In genomic region chr9:37420676-37421075, GRCm38 (mm10) we compare ENCODE assay signal across 7 mouse cellular contexts. TPM values are rescaled to one million over a fixed set of nuclear protein-coding genes. Genes with fewer than 3 reads are reported as not detected.
A peak's percentile ranks its signal among the peaks of the same experiment; 100 is the strongest.
DNase-seq lines count a peak whose midpoint lies in the region; ATAC-seq lines count a peak whose summit lies in the region.

No protein-coding gene starts in this region.

- WGBS in intestine, embryonic 14.5 days, result 1% methylated on average over 27 of the region's 27 CpGs
- under 1% methylated on average over 27 of the region's 27 CpGs for WGBS in midbrain, embryonic 10.5 days

- no peak overlapping the region for H3K27ac ChIP-seq in intestine, embryonic 14.5 days (ENCODE audit: low read depth)
- no peak overlapping the region; the same call in 1 of the 2 replicates for H3K27ac ChIP-seq in midbrain, embryonic 10.5 days (replicated peaks)

- no peak overlapping the region for H3K9ac ChIP-seq in intestine, embryonic 14.5 days (ENCODE audit: low read length)

- no peaks in the 10 kb centered on the region for H3K36me3 ChIP-seq in intestine, embryonic 14.5 days (ENCODE audit: control insufficient read depth, insufficient read depth, low read length)
- H3K36me3 ChIP-seq in midbrain, embryonic 10.5 days, result no peaks in the 10 kb centered on the region

- 0 out of 2 replicates have a peak, but pooled peaks cover 4% of the 10 kb centered on the region for H3K27me3 ChIP-seq in intestine, embryonic 14.5 days (replicated peaks; ENCODE audit: control insufficient read depth, insufficient read depth, low read length)
- peaks cover 79% of the 10 kb centered on the region for H3K27me3 ChIP-seq in midbrain, embryonic 10.5 days (ENCODE audit: low read depth, poor library complexity, severe bottlenecking)

- peak; percentile 86 for ATAC-seq in common myeloid progenitor, adult 5-6 weeks (replicated peaks; ENCODE audit: low read depth, poor library complexity, severe bottlenecking)
- peak; percentile 86 for ATAC-seq in intestine, embryonic 14.5 days (replicated peaks; ENCODE audit: low FRiP score, low TSS enrichment, low read depth)

- peak; percentile 74 to 79 for DNase-seq in adrenal gland, adult 18-20 months (ENCODE audit: low spot score in 2 of 2)
- peak; percentile 58 to 76 for DNase-seq in gastrocnemius, postnatal 36 days
- peak; percentile 89 for DNase-seq in intestine, embryonic 14.5 days (ENCODE audit: low spot score)
- DNase-seq in left cerebral cortex, postnatal 36 days (ENCODE audit: low spot score in 2 of 2), result peak; percentile 62 to 66
- peak; percentile 91 for DNase-seq in midbrain, embryonic 10.5 days (ENCODE audit: low spot score)
- DNase-seq in skeletal muscle tissue, adult 2 months (ENCODE audit: low read depth, low spot score), result peak; percentile 66

- intact Hi-C loops in gastrocnemius, postnatal 36 days (cut with DNase I), result no loop called here
- intact Hi-C loops in left cerebral cortex, postnatal 36 days (cut with DNase I), result no loop called here

- H3K4me3 ChIP-seq in intestine, embryonic 14.5 days (ENCODE audit: low read depth, low read length), result peak overlapping the region; percentile 20
- peak overlapping the region; percentile 47 for H3K4me3 ChIP-seq in midbrain, embryonic 10.5 days

- H3K9me3 ChIP-seq in intestine, embryonic 14.5 days (ENCODE audit: control insufficient read depth, low read length), result no peaks in the 10 kb centered on the region
- H3K9me3 ChIP-seq in midbrain, embryonic 10.5 days (replicated peaks), result no peaks in the 10 kb centered on the region

- no peaks in the 10 kb centered on the region; the same call in 1 of the 2 replicates for H3K4me1 ChIP-seq in intestine, embryonic 14.5 days (replicated peaks; ENCODE audit: control insufficient read depth, insufficient read depth, low read length)
- H3K4me1 ChIP-seq in midbrain, embryonic 10.5 days, result peaks cover 11% of the 10 kb centered on the region

- peak overlapping the region; percentile 45 for H3K4me2 ChIP-seq in intestine, embryonic 14.5 days (ENCODE audit: low read length)

RNA-seq across cellular contexts. Expression of gene Robo3, which starts 12.4 kb away (rescaled TPM):
- total RNA-seq in adrenal gland, adult 18-20 months (2021), result 1 to 10 TPM in 1 of 2 experiments, under 1 TPM in 1; 0.64 to 1.7 TPM
- total RNA-seq in common myeloid progenitor, adult 5-6 weeks (2017), result 3.8 and 4.1 TPM in 2 replicates
- total RNA-seq in gastrocnemius, postnatal 36 days (2021), result not detected
- not detected in 2 replicates for polyA plus RNA-seq in intestine, embryonic 14.5 days (2014; fragmentation: Nextera tagmentation; extraction: Ambion mirVana)
- total RNA-seq in left cerebral cortex, postnatal 36 days (2021), result 10 to 100 TPM; 21.6 to 33.0 TPM
- 13.1 and 36.6 TPM in 2 replicates for polyA plus RNA-seq in midbrain, embryonic 10.5 days (2016; fragmentation: Nextera tagmentation; extraction: Ambion mirVana)

RNA-seq across cellular contexts. Expression of gene Robo4, which starts 19.0 kb away (rescaled TPM):
- 10 to 100 TPM; 18.3 to 18.5 TPM for total RNA-seq in adrenal gland, adult 18-20 months (2021)
- 1.3 and 1.4 TPM in 2 replicates for total RNA-seq in common myeloid progenitor, adult 5-6 weeks (2017)
- 1 to 10 TPM; 8.2 to 8.6 TPM for total RNA-seq in gastrocnemius, postnatal 36 days (2021)
- polyA plus RNA-seq in intestine, embryonic 14.5 days (2014; fragmentation: Nextera tagmentation; extraction: Ambion mirVana), result 9.8 and 12.8 TPM in 2 replicates
- 1 to 10 TPM; 7.6 to 7.8 TPM for total RNA-seq in left cerebral cortex, postnatal 36 days (2021)
- polyA plus RNA-seq in midbrain, embryonic 10.5 days (2016; fragmentation: Nextera tagmentation; extraction: Ambion mirVana), result 5.6 and 6.0 TPM in 2 replicates

RNA-seq across cellular contexts. Expression of gene Hepacam, which starts 53.5 kb away (rescaled TPM):
- under 1 TPM in 1 of 2 experiments, not detected in 1; 0.36 TPM for total RNA-seq in adrenal gland, adult 18-20 months (2021)
- total RNA-seq in common myeloid progenitor, adult 5-6 weeks (2017), result not detected in 2 replicates
- under 1 TPM; 0.08 to 0.52 TPM for total RNA-seq in gastrocnemius, postnatal 36 days (2021)
- polyA plus RNA-seq in intestine, embryonic 14.5 days (2014; fragmentation: Nextera tagmentation; extraction: Ambion mirVana), result not detected in 2 replicates
- total RNA-seq in left cerebral cortex, postnatal 36 days (2021), result 10 to 100 TPM; 62.8 to 64.3 TPM
- polyA plus RNA-seq in midbrain, embryonic 10.5 days (2016; fragmentation: Nextera tagmentation; extraction: Ambion mirVana), result 0.04 and 0.05 TPM in 2 replicates

Comparison
In these comparisons a context has a peak if more than half of its experiments do, and no peak if none do; other contexts are left out.
1. RNA of gene Hepacam, which starts 53.5 kb away (total RNA-seq): 62.8 to 64.3 TPM in left cerebral cortex, postnatal 36 days; 0.08 to 0.52 TPM in gastrocnemius, postnatal 36 days, 0.36 TPM in adrenal gland, adult 18-20 months and not detected in common myeloid progenitor, adult 5-6 weeks; every median in the first group is over 10 times any median in the second.
2. Peak in every context shown above with its lines, with median percentiles within 50 percentile points of each other: DNase-seq.